Mouse (Mus musculus) erythroblast, embryonic 14.5 days (primary cell): Measurements from ENCODE around the gene Olfr1496.
"Not testable (repeated sequence)": the region's sequence is repeated elsewhere in the genome, so short reads cannot be mapped to it uniquely, and the experiment has no call there.

Experiments
- GATA1 ChIP-seq: IDR thresholded peaks from 2 replicates; pipeline ENCODE4 v1.6.1; 2012; ENCODE audit warnings: low read length, inconsistent platforms, mixed read lengths
- TAL1 ChIP-seq: IDR thresholded peaks from 3 replicates; pipeline ENCODE4 v1.6.1; 2012; ENCODE audit warnings: low read length, inconsistent platforms, mixed read lengths

DNA sequence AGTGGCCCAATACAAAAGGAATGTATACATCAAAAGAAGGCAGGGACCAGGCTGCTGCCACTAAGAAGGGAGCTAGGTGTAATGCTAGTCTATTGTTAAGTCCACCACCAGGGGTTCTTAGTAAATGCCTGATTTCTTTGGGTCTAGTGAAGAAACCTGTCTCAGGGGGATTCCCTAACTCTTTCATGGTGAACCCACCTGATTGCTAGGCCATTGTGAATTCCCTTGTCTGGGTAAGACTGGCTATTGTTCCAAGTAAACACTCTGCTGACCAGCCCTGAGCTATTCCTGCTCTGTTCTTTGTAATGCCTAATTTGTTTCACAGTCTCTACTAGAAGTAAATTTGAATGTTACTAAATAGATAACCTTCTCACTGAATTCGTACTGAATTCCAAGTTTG, 27.8 kb downstream of the Olfr1496 start:
- TF ChIP-seq GATA1, TAL1: not testable (repeated sequence)
